Mouse (Mus musculus): ENCODE measurements around the gene Mycbp2.

DNA sequence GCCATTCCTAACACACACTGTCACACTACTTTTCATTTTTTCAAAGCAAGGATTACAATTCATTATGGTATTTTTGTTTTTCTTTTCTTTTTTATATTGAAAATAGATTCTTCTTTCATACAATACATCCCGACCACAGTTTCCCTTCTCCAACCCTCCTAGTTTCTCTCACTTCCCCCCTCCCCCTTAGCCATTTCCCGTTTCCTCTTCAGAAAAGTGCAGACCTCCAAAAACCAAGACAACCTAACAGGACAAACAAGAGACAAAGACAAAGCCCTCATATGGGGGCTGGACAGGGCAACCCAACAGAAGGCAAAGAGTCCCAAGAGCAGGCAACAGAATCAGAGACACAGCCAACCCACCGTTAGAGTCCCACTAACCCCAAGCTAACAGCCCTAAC, 160.0 kb downstream of the Mycbp2 start:
- no peak for TF ChIP-seq CTCF (IDR thresholded peaks at IDR 0.05; ENCODE audit: insufficient read depth, low read length)
- no peak for TF ChIP-seq POLR2A (IDR thresholded peaks at IDR 0.05; ENCODE audit: borderline replicate concordance, extremely low read depth, low read depth, low read length)
